Comparison of ENCODE assay signal across 27 mouse cellular contexts in genomic region chr2:11657581-11657980, GRCm38 (mm10). TPM values are rescaled to one million over a fixed set of nuclear protein-coding genes. Genes with fewer than 3 reads are reported as not detected.
DNase-seq lines count a peak whose midpoint lies in the region; ATAC-seq and TF ChIP-seq lines count a peak whose summit lies in the region.
"Had no signal": no experiment of that assay in that cellular context is flagged by ENCODE, and none has a peak within 500 bp of the region (broad histone marks: within the 10 kb centered on the region; RNA-seq: fewer than 3 reads in every experiment).

No protein-coding gene starts in this region.

- H3K36me3 ChIP-seq in hindbrain, postnatal 0 days (ENCODE audit: insufficient read depth, low read length): no peaks in the 10 kb centered on the region
- H3K36me3 ChIP-seq: embryonic facial prominence, embryonic 13.5 days; G1E; heart, embryonic 13.5 days; hindbrain, embryonic 12.5 days had no signal

- peak; percentile 29 for ATAC-seq in CD4-positive, CD25-positive, alpha-beta regulatory T cell, adult 4 months
- no peak for ATAC-seq in megakaryocyte-erythroid progenitor cell, adult 5-6 weeks (replicated peaks; ENCODE audit: low FRiP score, low TSS enrichment, poor library complexity, severe bottlenecking)
- no peak for ATAC-seq in hindbrain, postnatal 0 days
- ATAC-seq: forebrain, embryonic 13.5 days; forebrain, postnatal 0 days; hindbrain, embryonic 16.5 days; intestine, embryonic 16.5 days had no signal

- DNase-seq in thymus, postnatal 14 days: peak; percentile 54
- no peak for DNase-seq in thymus, adult 18-20 months
- DNase-seq in induced T-regulatory cell, adult 2 months (ENCODE audit: low read depth): peak; percentile 82
- no peak for DNase-seq in hindbrain, postnatal 0 days (ENCODE audit: low spot score)
- no peak for DNase-seq in ovary, postnatal 36 days (ENCODE audit: low spot score)
- DNase-seq: adrenal gland, postnatal 14 days; B cell, adult 2 months; cerebellum, adult 18-20 months; cerebellum, adult 9-11 months; cerebellum, postnatal 36 days; forebrain, postnatal 0 days; gastrocnemius, postnatal 14 days; heart, postnatal 10 days; heart, postnatal 4 days had no signal

- no peak overlapping the region for H3K27ac ChIP-seq in hindbrain, postnatal 0 days
- H3K27ac ChIP-seq: embryonic facial prominence, embryonic 13.5 days; forebrain, embryonic 13.5 days; heart, embryonic 13.5 days; hindbrain, embryonic 12.5 days had no signal

- WGBS in hindbrain, postnatal 0 days: 97% methylated on average over 2 of the region's 2 CpGs

- no peak overlapping the region for H3K4me2 ChIP-seq in hindbrain, postnatal 0 days (ENCODE audit: low read depth, low read length)
- H3K4me2 ChIP-seq: embryonic facial prominence, embryonic 13.5 days; forebrain, embryonic 13.5 days; heart, embryonic 13.5 days; hindbrain, embryonic 12.5 days had no signal

- H3K27me3 ChIP-seq in hindbrain, postnatal 0 days (ENCODE audit: insufficient read depth, low read length): no peaks in the 10 kb centered on the region
- H3K27me3 ChIP-seq: embryonic facial prominence, embryonic 13.5 days; forebrain, embryonic 13.5 days; heart, embryonic 13.5 days; hindbrain, embryonic 12.5 days had no signal

- no peak overlapping the region for H3K9ac ChIP-seq in hindbrain, postnatal 0 days (replicated peaks; ENCODE audit: low read length)
- H3K9ac ChIP-seq: embryonic facial prominence, embryonic 13.5 days; forebrain, embryonic 13.5 days; forebrain, postnatal 0 days; heart, embryonic 13.5 days; hindbrain, embryonic 12.5 days had no signal

- H3K4me3 ChIP-seq in hindbrain, postnatal 0 days (ENCODE audit: low read length): no peak overlapping the region
- H3K4me3 ChIP-seq: embryonic facial prominence, embryonic 13.5 days; forebrain, embryonic 13.5 days; heart, embryonic 13.5 days; hindbrain, embryonic 12.5 days had no signal

- H3K4me1 ChIP-seq in hindbrain, postnatal 0 days (ENCODE audit: insufficient read depth, low read length): no peaks in the 10 kb centered on the region
- H3K4me1 ChIP-seq: embryonic facial prominence, embryonic 13.5 days; forebrain, embryonic 13.5 days; hindbrain, embryonic 12.5 days had no signal

- TF ChIP-seq CTCF in hindbrain, postnatal 0 days (IDR thresholded peaks at IDR 0.05; ENCODE audit: low read depth): no peak

- H3K9me3 ChIP-seq in hindbrain, postnatal 0 days (ENCODE audit: low read length): no peaks in the 10 kb centered on the region
- H3K9me3 ChIP-seq: embryonic facial prominence, embryonic 13.5 days; forebrain, embryonic 13.5 days; G1E; heart, embryonic 13.5 days; hindbrain, embryonic 12.5 days had no signal

RNA-seq across cellular contexts. Expression of gene Il2ra, which starts 15.0 kb away (rescaled TPM):
- polyA plus RNA-seq in CD4-positive, CD25-positive, alpha-beta regulatory T cell, adult 4 months (2017; shearing (Covaris generic)): 100 to 1,000 TPM; 347 to 420 TPM
- total RNA-seq in megakaryocyte-erythroid progenitor cell, adult 5-6 weeks (2014; fragmentation: Nextera tagmentation): 0.17 TPM in 1 of 2 replicates, not detected in the other
- total RNA-seq in megakaryocyte-erythroid progenitor cell, adult 5-6 weeks (2017): not detected in 2 replicates
- 0.04 TPM in 1 of 2 replicates, not detected in the other for total RNA-seq in hindbrain, postnatal 0 days (2014; rRNA removed)
- polyA plus RNA-seq in hindbrain, postnatal 0 days (2015; fragmentation: Nextera tagmentation; extraction: Ambion mirVana): 0.04 and 0.05 TPM in 2 replicates
- total RNA-seq: forebrain, postnatal 0 days; granulocyte monocyte progenitor cell, adult 5-6 weeks; heart, postnatal 4 days had no signal
- polyA plus RNA-seq: embryonic facial prominence, embryonic 13.5 days; forebrain, embryonic 13.5 days; forebrain, postnatal 0 days; G1E; hindbrain, embryonic 12.5 days had no signal

RNA-seq across cellular contexts. Expression of gene Gm17490, which starts 31.5 kb away (rescaled TPM):
- not detected for polyA plus RNA-seq in CD4-positive, CD25-positive, alpha-beta regulatory T cell, adult 4 months (2017; shearing (Covaris generic))
- total RNA-seq in megakaryocyte-erythroid progenitor cell, adult 5-6 weeks (2014; fragmentation: Nextera tagmentation): not detected in 2 replicates
- total RNA-seq in megakaryocyte-erythroid progenitor cell, adult 5-6 weeks (2017): not detected in 2 replicates
- not detected in 2 replicates for total RNA-seq in hindbrain, postnatal 0 days (2014; rRNA removed)
- polyA plus RNA-seq in hindbrain, postnatal 0 days (2015; fragmentation: Nextera tagmentation; extraction: Ambion mirVana): not detected in 2 replicates
- total RNA-seq: adrenal gland, adult 18-20 months; adrenal gland, postnatal 14 days; forebrain, postnatal 0 days; G1E; gastrocnemius, adult 18-20 months; gastrocnemius, postnatal 14 days; granulocyte monocyte progenitor cell, adult 5-6 weeks; heart, adult 8-10 months; heart, postnatal 10 days; heart, postnatal 4 days had no signal
- polyA plus RNA-seq: embryonic facial prominence, embryonic 13.5 days; forebrain, embryonic 13.5 days; forebrain, postnatal 0 days; G1E; heart, embryonic 13.5 days; hindbrain, embryonic 12.5 days; hindbrain, embryonic 16.5 days; intestine, embryonic 16.5 days had no signal

RNA-seq across cellular contexts. Expression of gene Il15ra, which starts 47.5 kb away (rescaled TPM):
- 10 to 100 TPM; 24.0 to 33.6 TPM for polyA plus RNA-seq in CD4-positive, CD25-positive, alpha-beta regulatory T cell, adult 4 months (2017; shearing (Covaris generic))
- 10.7 and 12.3 TPM in 2 replicates for total RNA-seq in megakaryocyte-erythroid progenitor cell, adult 5-6 weeks (2014; fragmentation: Nextera tagmentation)
- 9.4 and 12.0 TPM in 2 replicates for total RNA-seq in megakaryocyte-erythroid progenitor cell, adult 5-6 weeks (2017)
- 0.47 and 1.1 TPM in 2 replicates for total RNA-seq in hindbrain, postnatal 0 days (2014; rRNA removed)
- polyA plus RNA-seq in hindbrain, postnatal 0 days (2015; fragmentation: Nextera tagmentation; extraction: Ambion mirVana): 2.0 and 2.5 TPM in 2 replicates
- polyA plus RNA-seq: G1E had no signal

RNA-seq across cellular contexts. Expression of gene Rbm17, which starts 53.6 kb away (rescaled TPM):
- 10 to 100 TPM; 34.7 TPM for polyA plus RNA-seq in CD4-positive, CD25-positive, alpha-beta regulatory T cell, adult 4 months (2017; shearing (Covaris generic))
- total RNA-seq in megakaryocyte-erythroid progenitor cell, adult 5-6 weeks (2014; fragmentation: Nextera tagmentation): 185 and 214 TPM in 2 replicates
- total RNA-seq in megakaryocyte-erythroid progenitor cell, adult 5-6 weeks (2017): 167 and 217 TPM in 2 replicates
- total RNA-seq in hindbrain, postnatal 0 days (2014; rRNA removed): 57.3 and 59.5 TPM in 2 replicates
- 127 and 128 TPM in 2 replicates for polyA plus RNA-seq in hindbrain, postnatal 0 days (2015; fragmentation: Nextera tagmentation; extraction: Ambion mirVana)

Comparison
In these comparisons a context has a peak if more than half of its experiments do, and no peak if none do; other contexts are left out.
1. DNase-seq: peak in thymus, postnatal 14 days (single experiment) and induced T-regulatory cell, adult 2 months (single experiment); none in thymus, adult 18-20 months (0 of 2), hindbrain, postnatal 0 days (single experiment) and ovary, postnatal 36 days (single experiment).